Mouse (Mus musculus): Measurements from ENCODE around the gene Pak4. TPM values are rescaled to one million over a fixed set of nuclear protein-coding genes. Genes with fewer than 3 reads are reported as not detected.

Pak4 gene
- polyA plus RNA-seq, 1 experiment: 10.5 TPM

GRCm38 (mm10) chr7:28570291-28570981 is 27.5 kb downstream of the Pak4 start:
- Histone ChIP-seq H3K4me3 (ENCODE audit: insufficient read depth, low read length) (no peak overlapping the region), H3K27ac (ENCODE audit: insufficient read depth, low read length) (no peak overlapping the region), H3K4me1 (ENCODE audit: control insufficient read depth, insufficient read depth, low read length) (no peaks in the 10 kb centered on the region)
- no peak for TF ChIP-seq POLR2A (IDR thresholded peaks at IDR 0.05; ENCODE audit: low read depth, low read length)
- TF ChIP-seq CTCF (IDR thresholded peaks at IDR 0.05; ENCODE audit: borderline replicate concordance, insufficient read depth, low read length): no peak

GRCm38 (mm10) chr7:28568253-28568652 is 29.7 kb downstream of the Pak4 start:
- Histone ChIP-seq H3K4me3 (ENCODE audit: insufficient read depth, low read length) (no peak overlapping the region), H3K27ac (ENCODE audit: insufficient read depth, low read length) (no peak overlapping the region), H3K4me1 (ENCODE audit: control insufficient read depth, insufficient read depth, low read length) (no peaks in the 10 kb centered on the region)
- no peak for TF ChIP-seq CTCF (IDR thresholded peaks at IDR 0.05; ENCODE audit: borderline replicate concordance, insufficient read depth, low read length)
- no peak for TF ChIP-seq POLR2A (IDR thresholded peaks at IDR 0.05; ENCODE audit: low read depth, low read length)

- no peak overlapping the region for H3K4me3 ChIP-seq (ENCODE audit: insufficient read depth, low read length)
- TF ChIP-seq CTCF (IDR thresholded peaks at IDR 0.05; ENCODE audit: borderline replicate concordance, insufficient read depth, low read length): no peak
- no peak for TF ChIP-seq POLR2A (IDR thresholded peaks at IDR 0.05; ENCODE audit: low read depth, low read length)
Measured at GRCm38 (mm10) chr7:28567539-28567938, 30.4 kb downstream of the Pak4 start.

GRCm38 (mm10) chr7:28565407-28565806 is 32.6 kb downstream of the Pak4 start:
- TF ChIP-seq POLR2A (IDR thresholded peaks at IDR 0.05; ENCODE audit: low read depth, low read length) (no peak), CTCF (IDR thresholded peaks at IDR 0.05; ENCODE audit: borderline replicate concordance, insufficient read depth, low read length) (no peak)
- Histone ChIP-seq H3K27ac (ENCODE audit: insufficient read depth, low read length) (no peak overlapping the region), H3K4me1 (ENCODE audit: control insufficient read depth, insufficient read depth, low read length) (no peaks in the 10 kb centered on the region), H3K4me3 (ENCODE audit: insufficient read depth, low read length) (no peak overlapping the region)

More at GRCm38 (mm10) chr7:28567539-28567938, 30.4 kb downstream of the Pak4 start:
- no peaks in the 10 kb centered on the region for H3K4me1 ChIP-seq (ENCODE audit: control insufficient read depth, insufficient read depth, low read length)
- H3K27ac ChIP-seq (ENCODE audit: insufficient read depth, low read length): no peak overlapping the region

- Histone ChIP-seq H3K4me3 (ENCODE audit: insufficient read depth, low read length) (no peak overlapping the region), H3K4me1 (ENCODE audit: control insufficient read depth, insufficient read depth, low read length) (no peaks in the 10 kb centered on the region), H3K27ac (ENCODE audit: insufficient read depth, low read length) (no peak overlapping the region)
- TF ChIP-seq POLR2A (IDR thresholded peaks at IDR 0.05; ENCODE audit: low read depth, low read length) (no peak), CTCF (IDR thresholded peaks at IDR 0.05; ENCODE audit: borderline replicate concordance, insufficient read depth, low read length) (no peak)
Measured at GRCm38 (mm10) chr7:28562951-28563350, 35.0 kb downstream of the Pak4 start.

- Histone ChIP-seq H3K4me3 (ENCODE audit: insufficient read depth, low read length) (no peak overlapping the region), H3K27ac (ENCODE audit: insufficient read depth, low read length) (no peak overlapping the region), H3K4me1 (ENCODE audit: control insufficient read depth, insufficient read depth, low read length) (no peaks in the 10 kb centered on the region)
- TF ChIP-seq POLR2A (IDR thresholded peaks at IDR 0.05; ENCODE audit: low read depth, low read length) (no peak), CTCF (IDR thresholded peaks at IDR 0.05; ENCODE audit: borderline replicate concordance, insufficient read depth, low read length) (no peak)
Measured at GRCm38 (mm10) chr7:28562371-28562770, 35.6 kb downstream of the Pak4 start.

- TF ChIP-seq CTCF (IDR thresholded peaks at IDR 0.05; ENCODE audit: borderline replicate concordance, insufficient read depth, low read length): no peak
- no peak for TF ChIP-seq POLR2A (IDR thresholded peaks at IDR 0.05; ENCODE audit: low read depth, low read length)
- Histone ChIP-seq H3K4me3 (ENCODE audit: insufficient read depth, low read length) (no peak overlapping the region), H3K27ac (ENCODE audit: insufficient read depth, low read length) (no peak overlapping the region), H3K4me1 (ENCODE audit: control insufficient read depth, insufficient read depth, low read length) (no peaks in the 10 kb centered on the region)
Measured at GRCm38 (mm10) chr7:28561967-28562366, 36.0 kb downstream of the Pak4 start.

GRCm38 (mm10) chr7:28560856-28561255 is 37.1 kb downstream of the Pak4 start:
- H3K4me1 ChIP-seq (ENCODE audit: control insufficient read depth, insufficient read depth, low read length): no peaks in the 10 kb centered on the region
- no peak overlapping the region for H3K27ac ChIP-seq (ENCODE audit: insufficient read depth, low read length)
- no peak overlapping the region for H3K4me3 ChIP-seq (ENCODE audit: insufficient read depth, low read length)
- TF ChIP-seq CTCF (IDR thresholded peaks at IDR 0.05; ENCODE audit: borderline replicate concordance, insufficient read depth, low read length) (no peak), POLR2A (IDR thresholded peaks at IDR 0.05; ENCODE audit: low read depth, low read length) (no peak)

GRCm38 (mm10) chr7:28558486-28558885 is 39.5 kb downstream of the Pak4 start:
- no peak overlapping the region for H3K27ac ChIP-seq (ENCODE audit: insufficient read depth, low read length)
- no peaks in the 10 kb centered on the region for H3K4me1 ChIP-seq (ENCODE audit: control insufficient read depth, insufficient read depth, low read length)
- H3K4me3 ChIP-seq (ENCODE audit: insufficient read depth, low read length): no peak overlapping the region
- no peak for TF ChIP-seq CTCF (IDR thresholded peaks at IDR 0.05; ENCODE audit: borderline replicate concordance, insufficient read depth, low read length)

- no peak for TF ChIP-seq CTCF (IDR thresholded peaks at IDR 0.05; ENCODE audit: borderline replicate concordance, insufficient read depth, low read length)
- TF ChIP-seq POLR2A (IDR thresholded peaks at IDR 0.05; ENCODE audit: low read depth, low read length): no peak
- H3K4me1 ChIP-seq (ENCODE audit: control insufficient read depth, insufficient read depth, low read length): no peaks in the 10 kb centered on the region
- H3K4me3 ChIP-seq (ENCODE audit: insufficient read depth, low read length): no peak overlapping the region
- no peak overlapping the region for H3K27ac ChIP-seq (ENCODE audit: insufficient read depth, low read length)
Measured at GRCm38 (mm10) chr7:28557708-28558107, 40.3 kb downstream of the Pak4 start.
